Comparison of ENCODE assay signal across 13 mouse cellular contexts in the genomic region with DNA sequence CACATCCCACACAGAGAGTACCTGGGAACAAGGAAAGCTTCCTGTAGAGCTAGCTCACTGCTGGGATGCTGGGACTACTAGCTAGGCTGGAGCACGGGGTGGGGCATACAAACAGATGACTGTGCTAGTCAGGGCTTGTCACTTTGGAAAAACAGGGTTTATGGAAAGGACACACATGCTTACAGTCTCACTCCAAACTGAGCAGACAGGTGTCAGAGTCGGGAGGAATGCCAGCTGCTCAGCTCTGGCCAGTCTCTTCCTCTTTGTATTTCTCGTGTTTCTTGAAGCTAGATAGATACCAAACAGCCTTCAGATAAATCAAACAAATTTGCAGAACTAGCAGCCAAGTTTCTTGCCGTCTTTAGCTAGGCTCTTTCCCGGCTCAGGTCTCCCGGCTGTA. TPM values are rescaled to one million over a fixed set of nuclear protein-coding genes. Genes with fewer than 3 reads are reported as not detected.
DNase-seq lines count a peak whose midpoint lies in the region; ATAC-seq and TF ChIP-seq lines count a peak whose summit lies in the region.
"Had no signal": no experiment of that assay in that cellular context is flagged by ENCODE, and none has a peak within 500 bp of the region (broad histone marks: within the 10 kb centered on the region; RNA-seq: fewer than 3 reads in every experiment).

No protein-coding gene starts in this region.

- H3K36me3 ChIP-seq in heart, embryonic 13.5 days, result no peaks in the 10 kb centered on the region
- H3K36me3 ChIP-seq in heart, adult 2 months (ENCODE audit: control insufficient read depth, insufficient read depth, low read length), result no peaks in the 10 kb centered on the region
- no peaks in the 10 kb centered on the region for H3K36me3 ChIP-seq in lung, embryonic 15.5 days
- no peaks in the 10 kb centered on the region for H3K36me3 ChIP-seq in embryonic facial prominence, embryonic 15.5 days

- no peak overlapping the region for H3K9ac ChIP-seq in heart, embryonic 13.5 days
- H3K9ac ChIP-seq in heart, adult 2 months (ENCODE audit: low read depth, low read length), result no peak overlapping the region
- H3K9ac ChIP-seq in lung, embryonic 15.5 days, result no peak overlapping the region
- no peak overlapping the region for H3K9ac ChIP-seq in embryonic facial prominence, embryonic 15.5 days

- no peak for ATAC-seq in heart, embryonic 13.5 days (ENCODE audit: extremely low read depth, insufficient number of reproducible peaks, low FRiP score, low TSS enrichment)
- ATAC-seq in lung, embryonic 15.5 days (ENCODE audit: borderline replicate concordance, extremely low read depth, low FRiP score, low TSS enrichment), result 0 out of 2 replicates have a peak, but pooled peaks have one; percentile 27
- ATAC-seq in embryonic facial prominence, embryonic 15.5 days (ENCODE audit: insufficient number of reproducible peaks, low FRiP score, low TSS enrichment, low read depth), result no peak

- no peak for TF ChIP-seq EP300 in heart, adult 2 months (IDR thresholded peaks at IDR 0.05; ENCODE audit: insufficient read depth, low read depth, low read length)

- H3K4me1 ChIP-seq in heart, embryonic 13.5 days, result peaks cover 40% of the 10 kb centered on the region
- H3K4me1 ChIP-seq in heart, adult 2 months (ENCODE audit: control insufficient read depth, insufficient read depth, low read length), result no peaks in the 10 kb centered on the region
- H3K4me1 ChIP-seq in lung, embryonic 15.5 days, result peaks cover 7% of the 10 kb centered on the region
- peaks cover 5% of the 10 kb centered on the region; the same call in 1 of the 2 replicates for H3K4me1 ChIP-seq in embryonic facial prominence, embryonic 15.5 days

- no peak overlapping the region for H3K4me3 ChIP-seq in heart, embryonic 13.5 days
- H3K4me3 ChIP-seq in heart, adult 2 months, result no peak overlapping the region
- no peak overlapping the region for H3K4me3 ChIP-seq in lung, embryonic 15.5 days
- H3K4me3 ChIP-seq in embryonic facial prominence, embryonic 15.5 days (replicated peaks), result no peak overlapping the region

- no peak for TF ChIP-seq CTCF in heart, adult 2 months (IDR thresholded peaks at IDR 0.05)

- DNase-seq in heart, adult 2 months, result no peak
- DNase-seq in lung, postnatal 25 days (ENCODE audit: low spot score), result no peak
- peak; percentile 29 for DNase-seq in urinary bladder, postnatal 25 days (ENCODE audit: low spot score)
- DNase-seq in left cerebral cortex, postnatal 14 days (ENCODE audit: low spot score in 2 of 2), result no peak
- DNase-seq: adrenal gland, adult 8-10 months; heart, postnatal 36 days; midbrain, embryonic 14.5 days; right cerebral cortex, postnatal 4 days had no signal

- no peak for TF ChIP-seq POLR2A in heart, adult 2 months (IDR thresholded peaks at IDR 0.05; ENCODE audit: insufficient read depth, low read depth, low read length)

- no peaks in the 10 kb centered on the region for H3K79me2 ChIP-seq in heart, adult 2 months (replicated peaks; ENCODE audit: control insufficient read depth, insufficient read depth, low read length)

- 34% methylated on average over 6 of the region's 6 CpGs for WGBS in heart, embryonic 13.5 days
- WGBS in heart, adult 2 months, result 29% methylated on average over 6 of the region's 6 CpGs
- WGBS in lung, embryonic 15.5 days, result 20% methylated on average over 6 of the region's 6 CpGs
- 36% methylated on average over 6 of the region's 6 CpGs for WGBS in embryonic facial prominence, embryonic 15.5 days

- intact Hi-C loops in heart, adult 2 months (cut with DNase I), result no loop called here
- intact Hi-C loops in left cerebral cortex, postnatal 14 days (cut with DNase I), result no loop called here

- H3K4me2 ChIP-seq in heart, embryonic 13.5 days, result no peak overlapping the region
- H3K4me2 ChIP-seq in lung, embryonic 15.5 days, result no peak overlapping the region
- H3K4me2 ChIP-seq in embryonic facial prominence, embryonic 15.5 days (replicated peaks), result no peak overlapping the region

- no peaks in the 10 kb centered on the region for H3K27me3 ChIP-seq in heart, embryonic 13.5 days (replicated peaks)
- H3K27me3 ChIP-seq in heart, adult 2 months (ENCODE audit: control insufficient read depth, insufficient read depth, low read length), result no peaks in the 10 kb centered on the region
- H3K27me3 ChIP-seq in lung, embryonic 15.5 days, result no peaks in the 10 kb centered on the region
- H3K27me3 ChIP-seq in embryonic facial prominence, embryonic 15.5 days, result no peaks in the 10 kb centered on the region

- peak overlapping the region; percentile 9; the same call in 1 of the 2 replicates for H3K27ac ChIP-seq in heart, embryonic 13.5 days (replicated peaks)
- H3K27ac ChIP-seq in heart, adult 2 months, result no peak overlapping the region
- H3K27ac ChIP-seq in lung, embryonic 15.5 days, result no peak overlapping the region
- peak overlapping the region; percentile 58; the same call in 1 of the 2 replicates for H3K27ac ChIP-seq in embryonic facial prominence, embryonic 15.5 days (replicated peaks)
- H3K27ac ChIP-seq: macrophage had no signal

- H3K9me3 ChIP-seq in heart, embryonic 13.5 days, result no peaks in the 10 kb centered on the region
- H3K9me3 ChIP-seq in lung, embryonic 15.5 days, result no peaks in the 10 kb centered on the region
- H3K9me3 ChIP-seq in embryonic facial prominence, embryonic 15.5 days (replicated peaks), result no peaks in the 10 kb centered on the region

RNA-seq across cellular contexts. Expression of a gene that starts 31.2 kb away (rescaled TPM):
- 3.0 and 3.1 TPM in 2 replicates for polyA plus RNA-seq in heart, embryonic 13.5 days (2015; fragmentation: Nextera tagmentation; extraction: Ambion mirVana)
- under 1 TPM; 0.16 to 0.18 TPM for total RNA-seq in heart, adult 2 months (2021)
- 0.20 TPM in 2 replicates for polyA plus RNA-seq in heart, adult 2 months (2012; rRNA removed)
- polyA plus RNA-seq in lung, embryonic 15.5 days (2015; fragmentation: Nextera tagmentation; extraction: Ambion mirVana), result 2.4 and 3.4 TPM in 2 replicates
- polyA plus RNA-seq in embryonic facial prominence, embryonic 15.5 days (2015; fragmentation: Nextera tagmentation; extraction: Ambion mirVana), result 6.5 and 9.4 TPM in 2 replicates
- total RNA-seq in left cerebral cortex, postnatal 14 days (2021), result 1 to 10 TPM; 2.5 to 3.6 TPM
- total RNA-seq: adrenal gland, adult 8-10 months; gastrocnemius, adult 18-20 months had no signal
- polyA plus RNA-seq: macrophage had no signal

Comparison
In these comparisons a context has a peak if more than half of its experiments do, and no peak if none do; other contexts are left out.
1. H3K27ac ChIP-seq: peak in heart, embryonic 13.5 days (single experiment) and embryonic facial prominence, embryonic 15.5 days (single experiment); none in heart, adult 2 months (single experiment) and lung, embryonic 15.5 days (single experiment).